Mouse (Mus musculus) activated CD4-positive, CD25-positive, alpha-beta regulatory T cell, adult 4 months (primary cell): Measurements from ENCODE around the gene Kif1b. TPM values are rescaled to one million over a fixed set of nuclear protein-coding genes. Genes with fewer than 3 reads are reported as not detected.
"Not testable (repeated sequence)": the region's sequence is repeated elsewhere in the genome, so short reads cannot be mapped to it uniquely, and the experiment has no call there.

Experiments
- ATAC-seq: one replicate; pipeline ENCODE4 v1.8.0; 2017
- polyA plus RNA-seq, 2 experiments: library from polyadenylated mRNA; unstranded; fragments of 100-300 nt; shearing (Covaris generic); gene quantifications; one replicate each; pipeline ENCODE4 v1.2.1; 2017

The Kif1b gene
- polyA plus RNA-seq, 2 experiments from 2014 or later, result 11.0 to 15.4 TPM

GRCm38 (mm10) chr4:149219401-149220041, 88.0 kb downstream of the Kif1b start:
- no peak for ATAC-seq

- ATAC-seq, result no peak
These were observed 89.0 kb downstream of the Kif1b start for GRCm38 (mm10) chr4:149218476-149218875.

- peak; percentile 52 for ATAC-seq
These were observed 91.5 kb downstream of the Kif1b start for GRCm38 (mm10) chr4:149215982-149216381.

GRCm38 (mm10) chr4:149215397-149215796, 92.1 kb downstream of the Kif1b start:
- ATAC-seq, result no peak

- not testable (repeated sequence) for ATAC-seq
These were observed 93.0 kb downstream of the Kif1b start for GRCm38 (mm10) chr4:149214468-149214867.

- no peak for ATAC-seq
These were observed 94.0 kb downstream of the Kif1b start for GRCm38 (mm10) chr4:149213466-149213865.

- ATAC-seq, result not testable (repeated sequence)
These were observed 96.1 kb downstream of the Kif1b start for GRCm38 (mm10) chr4:149211441-149211840.

GRCm38 (mm10) chr4:149202467-149202866, 105.0 kb downstream of the Kif1b start:
- ATAC-seq, result no peak

GRCm38 (mm10) chr4:149201110-149201509, 106.4 kb downstream of the Kif1b start:
- ATAC-seq, result no peak

GRCm38 (mm10) chr4:149197180-149197579, 110.3 kb downstream of the Kif1b start:
- no peak for ATAC-seq

GRCm38 (mm10) chr4:149191103-149191502, 116.4 kb downstream of the Kif1b start:
- no peak for ATAC-seq

- ATAC-seq, result no peak
These were observed 118.9 kb downstream of the Kif1b start for GRCm38 (mm10) chr4:149188563-149188962.

- no peak for ATAC-seq
These were observed 124.7 kb downstream of the Kif1b start for GRCm38 (mm10) chr4:149182755-149183154.

GRCm38 (mm10) chr4:149182192-149182591, 125.3 kb downstream of the Kif1b start:
- no peak for ATAC-seq

- no peak for ATAC-seq
These were observed 127.9 kb downstream of the Kif1b start for GRCm38 (mm10) chr4:149179573-149179972.

- ATAC-seq, result no peak
These were observed 128.3 kb downstream of the Kif1b start for GRCm38 (mm10) chr4:149179160-149179559.

GRCm38 (mm10) chr4:149178328-149178727, 129.2 kb downstream of the Kif1b start:
- no peak for ATAC-seq

GRCm38 (mm10) chr4:149177046-149177445, 130.4 kb downstream of the Kif1b start:
- ATAC-seq, result no peak

GRCm38 (mm10) chr4:149176645-149177044, 130.8 kb downstream of the Kif1b start:
- ATAC-seq, result no peak

GRCm38 (mm10) chr4:149173661-149174060, 133.8 kb downstream of the Kif1b start:
- no peak for ATAC-seq

- ATAC-seq, result no peak
These were observed 134.8 kb downstream of the Kif1b start for GRCm38 (mm10) chr4:149172666-149173065.

GRCm38 (mm10) chr4:149172083-149172482, 135.4 kb downstream of the Kif1b start:
- ATAC-seq, result no peak

GRCm38 (mm10) chr4:149171581-149171981, 135.9 kb downstream of the Kif1b start:
- no peak for ATAC-seq

GRCm38 (mm10) chr4:149170394-149170931, 137.0 kb downstream of the Kif1b start:
- no peak for ATAC-seq

GRCm38 (mm10) chr4:149169926-149170325, 137.6 kb downstream of the Kif1b start:
- ATAC-seq, result not testable (repeated sequence)
